Mouse (Mus musculus) thymus, adult 2 months (tissue): ENCODE measurements at regions not wholly inside any gene's neighbourhood (a gene's known extent, or its start where the extent isn't known, plus 50 kb on each side); places are given as distances from the start of the nearest gene placed in this dataset.

ENCODE experiments used
- CTCF ChIP-seq: fragments of 200-500 bp; IDR thresholded peaks from 2 replicates; pipeline ENCODE4 v1.5.1; 2012; ENCODE audit warnings: mild to moderate bottlenecking, control low read depth, low read length, moderate library complexity, borderline replicate concordance; ENCODE audit not compliant: control insufficient read depth, poor library complexity, insufficient read depth; ENCODE audit errors: extremely low read depth
- POLR2A ChIP-seq: fragments of 200-500 bp; IDR thresholded peaks from 2 replicates; pipeline ENCODE4 v1.6.1; 2012; ENCODE audit warnings: mild to moderate bottlenecking, low read length, control low read depth, moderate library complexity; ENCODE audit not compliant: control insufficient read depth, poor library complexity, insufficient read depth; ENCODE audit errors: extremely low read depth

DNA sequence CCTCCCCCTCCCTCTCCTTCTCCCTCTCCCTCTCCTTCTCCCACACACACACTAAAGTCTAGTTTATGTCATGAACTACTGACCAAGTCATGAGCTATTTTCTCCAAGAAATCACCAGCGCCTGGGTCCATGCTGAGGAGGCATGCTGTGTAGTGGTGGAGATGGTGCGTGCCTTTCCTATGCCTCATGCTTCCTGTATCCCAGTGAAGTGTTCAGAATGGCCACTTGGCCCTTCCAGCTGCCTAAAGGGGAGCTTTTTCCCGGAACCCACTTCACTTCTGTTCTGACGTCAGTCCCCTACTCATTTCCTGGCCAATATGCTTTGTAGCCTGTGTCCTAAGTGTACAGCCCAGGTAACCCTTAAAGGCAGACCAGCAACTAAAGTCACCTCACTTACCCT, 199.1 kb upstream of the Egflam start:
- TF ChIP-seq CTCF = no peak
- no peak for TF ChIP-seq POLR2A
